Mouse (Mus musculus) heart, adult 18-20 months (tissue): Measurements from ENCODE around the gene Scfd2. TPM values are rescaled to one million over a fixed set of nuclear protein-coding genes. Genes with fewer than 3 reads are reported as not detected.

ENCODE experiments used
- DNase-seq, 2 experiments: peaks; one replicate each; pipeline ENCODE4 v3.0.0; 2021 to 2022; ENCODE audit warnings: mixed read lengths in 1 of 2
- total RNA-seq, 2 experiments: library from RNA; stranded (reverse); gene quantifications; 2 replicates each; pipeline ENCODE4 v1.2.3; 2021

Scfd2 gene
- total RNA-seq, 2 experiments from 2014 or later, result 11.7 to 13.8 TPM

- peak in 1 of 2 experiments; percentile 6 for DNase-seq
Measured at GRCm38 (mm10) chr5:74455510-74456269, 75.9 kb downstream of the Scfd2 start.

- no peak for DNase-seq
Measured at GRCm38 (mm10) chr5:74455094-74455493, 76.5 kb downstream of the Scfd2 start.

- no peak for DNase-seq
Measured at GRCm38 (mm10) chr5:74450977-74451376, 80.6 kb downstream of the Scfd2 start.

GRCm38 (mm10) chr5:74447517-74448334 is 83.8 kb downstream of the Scfd2 start:
- no peak for DNase-seq

GRCm38 (mm10) chr5:74445861-74446260 is 85.7 kb downstream of the Scfd2 start:
- peak in 1 of 2 experiments; percentile 9 for DNase-seq

- DNase-seq, result no peak
Measured at GRCm38 (mm10) chr5:74438353-74438752, 93.2 kb downstream of the Scfd2 start.

GRCm38 (mm10) chr5:74433580-74434147 is 97.9 kb downstream of the Scfd2 start:
- peak; percentile 62 to 89 for DNase-seq

GRCm38 (mm10) chr5:74432879-74433539 is 98.5 kb downstream of the Scfd2 start:
- DNase-seq, result no peak

- DNase-seq, result no peak
Measured at GRCm38 (mm10) chr5:74420615-74421132, 110.9 kb downstream of the Scfd2 start.

GRCm38 (mm10) chr5:74412557-74412956 is 119.0 kb downstream of the Scfd2 start:
- no peak for DNase-seq

GRCm38 (mm10) chr5:74404887-74405286 is 126.7 kb downstream of the Scfd2 start:
- DNase-seq, result no peak

- peak; percentile 32 to 39 for DNase-seq
Measured at GRCm38 (mm10) chr5:74404083-74404482, 127.5 kb downstream of the Scfd2 start.

- no peak for DNase-seq
Measured at GRCm38 (mm10) chr5:74402626-74403025, 128.9 kb downstream of the Scfd2 start.

GRCm38 (mm10) chr5:74391806-74392205 is 139.8 kb downstream of the Scfd2 start:
- no peak for DNase-seq

- no peak for DNase-seq
Measured at GRCm38 (mm10) chr5:74391346-74391745, 140.2 kb downstream of the Scfd2 start.

GRCm38 (mm10) chr5:74388849-74389248 is 142.7 kb downstream of the Scfd2 start:
- DNase-seq, result peak; percentile 23 to 45

GRCm38 (mm10) chr5:74388101-74388500 is 143.5 kb downstream of the Scfd2 start:
- DNase-seq, result peak; percentile 29 to 49

- peak; percentile 28 to 64 for DNase-seq
Measured at GRCm38 (mm10) chr5:74387143-74387886, 144.2 kb downstream of the Scfd2 start.

GRCm38 (mm10) chr5:74380045-74380444 is 151.5 kb downstream of the Scfd2 start:
- DNase-seq, result no peak

GRCm38 (mm10) chr5:74366710-74367101 is 164.9 kb downstream of the Scfd2 start:
- DNase-seq, result no peak

- no peak for DNase-seq
Measured at GRCm38 (mm10) chr5:74365984-74366709, 165.4 kb downstream of the Scfd2 start.
